Mouse (Mus musculus) lung, adult 2 months (tissue): Measurements from ENCODE around the gene Glcci1.

Experiments used
- CTCF ChIP-seq: fragments of 200-500 bp; IDR thresholded peaks from 2 replicates; pipeline ENCODE4 v1.5.1; 2011; ENCODE audit warnings: mild to moderate bottlenecking, low read length, control low read depth; ENCODE audit not compliant: insufficient read depth
- POLR2A ChIP-seq: fragments of 200-500 bp; IDR thresholded peaks from 2 replicates; pipeline ENCODE4 v1.6.1; 2011; ENCODE audit warnings: low read depth, mild to moderate bottlenecking, control low read depth, low read length, borderline replicate concordance; ENCODE audit errors: extremely low read depth

GRCm38 (mm10) chr6:8544822-8545221, 35.4 kb downstream of the Glcci1 start:
- TF ChIP-seq POLR2A (no peak), CTCF (no peak)
